Mouse (Mus musculus) kidney, embryonic 14.5 days (tissue): ENCODE data around the gene Meiob. TPM values are rescaled to one million over a fixed set of nuclear protein-coding genes. Genes with fewer than 3 reads are reported as not detected.

Experiments used
- ATAC-seq: fragments of 200-750 bp; cut with Nextera tagmentation; 2 replicates; pipeline ENCODE4 v1.8.0; 2017; ENCODE audit warnings: moderate number of reproducible peaks, mild to moderate bottlenecking, moderate TSS enrichment, moderate library complexity; ENCODE audit not compliant: low FRiP score, low TSS enrichment
- H3K27ac ChIP-seq: fragments of 300-500 bp; sonication (generic); 2 replicates; pipeline ENCODE4 v1.5.1; 2014; ENCODE audit warnings: low read depth, mild to moderate bottlenecking, low read length, moderate library complexity, mixed read lengths
- H3K27me3 ChIP-seq: fragments of 300-500 bp; sonication (generic); 2 replicates; pipeline ENCODE4 v1.6.1; 2014; ENCODE audit warnings: mild to moderate bottlenecking, low read length; ENCODE audit not compliant: control insufficient read depth, insufficient read depth
- H3K36me3 ChIP-seq: fragments of 300-500 bp; sonication (generic); 2 replicates; pipeline ENCODE4 v1.6.1; 2014; ENCODE audit warnings: low read length, mixed read lengths; ENCODE audit not compliant: control insufficient read depth, insufficient read depth
- H3K4me1 ChIP-seq: fragments of 300-500 bp; sonication (generic); 2 replicates; pipeline ENCODE4 v1.6.1; 2014; ENCODE audit warnings: low read length, mixed read lengths; ENCODE audit not compliant: control insufficient read depth, insufficient read depth
- H3K4me2 ChIP-seq: fragments of 300-500 bp; sonication (generic); replicated peaks from 2 replicates; pipeline ENCODE4 v1.6.1; 2014; ENCODE audit warnings: low read depth, mild to moderate bottlenecking, low read length
- H3K4me3 ChIP-seq: fragments of 300-500 bp; sonication (generic); 2 replicates; pipeline ENCODE4 v1.5.1; 2014; ENCODE audit warnings: mild to moderate bottlenecking, low read length
- H3K9ac ChIP-seq: fragments of 300-500 bp; sonication (generic); 2 replicates; pipeline ENCODE4 v1.6.1; 2014; ENCODE audit warnings: low read depth, mild to moderate bottlenecking, low read length, moderate library complexity
- H3K9me3 ChIP-seq: fragments of 300-500 bp; sonication (generic); 2 replicates; pipeline ENCODE4 v1.6.1; 2016; ENCODE audit warnings: low read length; ENCODE audit not compliant: control insufficient read depth
- WGBS: fragments of 180-500 bp; shearing (Covaris S2); extraction: QIAGEN DNeasy Blood & Tissue Kit; methylation state at CpG from one replicate; pipeline ENCODE4 v1.1.7; 2014; 5-methylcytosine and 5-hydroxymethylcytosine counted together
- polyA plus RNA-seq: library from polyadenylated mRNA; unstranded; fragments of >200 nt; fragmentation: Nextera tagmentation; extraction: Ambion mirVana; gene quantifications from 2 replicates; pipeline ENCODE4 v1.2.1, GENCODE M21; 2014

Meiob gene
- polyA plus RNA-seq, 1 experiment from 2014 or later, result not detected

GRCm38 (mm10) chr17:24886134-24886931 lies 82.2 kb downstream of the Meiob start, which contains the start of the genes Nubp2 and Spsb3:
TSS of gene Nubp2 (minus strand) at chr17:24886349.
TSS of gene Spsb3 (plus strand) at chr17:24886643.
- Histone ChIP-seq H3K4me1 (peaks cover 18% of the 10 kb centered on the region), H3K9ac (peak within 1 kb of the TSS; percentile 87), H3K4me2 (peak within 1 kb of the TSS; percentile 92), H3K9me3 (no peaks in the 10 kb centered on the region), H3K27me3 (no peaks in the 10 kb centered on the region), H3K4me3 (peak within 1 kb of the TSS; percentile 74), H3K36me3 (peaks cover 36% of the 10 kb centered on the region), H3K27ac (peak within 1 kb of the TSS; percentile 56)
- WGBS, result under 1% methylated on average over 69 of the region's 69 CpGs
- peak; percentile 96 for ATAC-seq

- no peak for ATAC-seq
- Histone ChIP-seq H3K4me3 (peak overlapping the region; percentile 74), H3K27me3 (no peaks in the 10 kb centered on the region), H3K9me3 (no peaks in the 10 kb centered on the region), H3K36me3 (peaks cover 42% of the 10 kb centered on the region), H3K27ac (peak overlapping the region; percentile 56), H3K9ac (peak overlapping the region; percentile 87), H3K4me1 (peaks cover 18% of the 10 kb centered on the region), H3K4me2 (peak overlapping the region; percentile 92)
- WGBS, result 2% methylated on average over 18 of the region's 18 CpGs
These were observed 82.8 kb downstream of the Meiob start for GRCm38 (mm10) chr17:24886932-24887271.

- Histone ChIP-seq H3K4me3 (peak overlapping the region; percentile 74), H3K9ac (peak overlapping the region; percentile 87), H3K27ac (no peak overlapping the region), H3K4me2 (peak overlapping the region; percentile 92), H3K4me1 (peaks cover 18% of the 10 kb centered on the region), H3K36me3 (peaks cover 47% of the 10 kb centered on the region), H3K27me3 (no peaks in the 10 kb centered on the region), H3K9me3 (no peaks in the 10 kb centered on the region)
- ATAC-seq, result no peak
- WGBS, result 62% methylated on average over 18 of the region's 18 CpGs
These were observed 83.4 kb downstream of the Meiob start for GRCm38 (mm10) chr17:24887291-24888080.

GRCm38 (mm10) chr17:24888862-24889261 lies 84.8 kb downstream of the Meiob start:
- H3K9me3 ChIP-seq, result no peaks in the 10 kb centered on the region
- H3K27me3 ChIP-seq, result no peaks in the 10 kb centered on the region
- ATAC-seq, result no peak
- H3K9ac ChIP-seq, result no peak overlapping the region
- H3K4me2 ChIP-seq, result no peak overlapping the region
- no peak overlapping the region for H3K4me3 ChIP-seq
- WGBS, result 96% methylated on average over 3 of the region's 3 CpGs
- H3K27ac ChIP-seq, result no peak overlapping the region
- H3K4me1 ChIP-seq, result peaks cover 21% of the 10 kb centered on the region
- peaks cover 44% of the 10 kb centered on the region for H3K36me3 ChIP-seq

Other genes with a start within 250 kb of the Meiob start
- gene Tsc2, start 171.7 kb upstream of the Meiob start, polyA plus RNA-seq, result 48.3 and 55.4 TPM in 2 replicates
- gene Nthl1, start 171.6 kb upstream of the Meiob start, polyA plus RNA-seq, result 14.2 and 17.0 TPM in 2 replicates
- 86.1 and 95.5 TPM in 2 replicates for gene Slc9a3r2, start 154.0 kb upstream of the Meiob start, polyA plus RNA-seq
- gene Npw, start 145.8 kb upstream of the Meiob start, polyA plus RNA-seq, result 0.66 TPM in 1 of 2 replicates, not detected in the other
- 25.3 and 34.4 TPM in 2 replicates for gene Zfp598, start 134.6 kb upstream of the Meiob start, polyA plus RNA-seq
- 1.0 and 1.2 TPM in 2 replicates for gene Syngr3, start 114.3 kb upstream of the Meiob start, polyA plus RNA-seq
- 48.1 and 54.4 TPM in 2 replicates for gene Gfer, start 108.1 kb upstream of the Meiob start, polyA plus RNA-seq
- gene Noxo1, start 108.1 kb upstream of the Meiob start, polyA plus RNA-seq, result 3.1 and 3.5 TPM in 2 replicates
- 64.8 and 105 TPM in 2 replicates for gene Tbl3, start 96.6 kb upstream of the Meiob start, polyA plus RNA-seq
- gene Rnf151, start 86.2 kb upstream of the Meiob start, polyA plus RNA-seq, result 0.62 TPM in 1 of 2 replicates, not detected in the other
- gene Rps2, start 86.2 kb upstream of the Meiob start, polyA plus RNA-seq, result 1,741 and 1,827 TPM in 2 replicates
- gene Ndufb10, start 79.8 kb upstream of the Meiob start, polyA plus RNA-seq, result 225 and 229 TPM in 2 replicates
- not detected in 2 replicates for gene Rpl3l, start 76.5 kb upstream of the Meiob start, polyA plus RNA-seq
- 35.2 and 39.0 TPM in 2 replicates for gene Msrb1, start 67.6 kb upstream of the Meiob start, polyA plus RNA-seq
- gene Hs3st6, start 51.3 kb upstream of the Meiob start, polyA plus RNA-seq, result 32.7 and 35.9 TPM in 2 replicates
- 46.6 and 55.4 TPM in 2 replicates for gene Hagh, start 35.9 kb downstream of the Meiob start, polyA plus RNA-seq
- 30.4 and 34.1 TPM in 2 replicates for gene Fahd1, start 46.1 kb downstream of the Meiob start, polyA plus RNA-seq
- 0.49 and 1.0 TPM in 2 replicates for gene Igfals, start 61.7 kb downstream of the Meiob start, polyA plus RNA-seq
- 57.1 and 61.8 TPM in 2 replicates for gene Nubp2, start 82.1 kb downstream of the Meiob start, polyA plus RNA-seq
- 32.1 and 36.8 TPM in 2 replicates for gene Spsb3, start 82.4 kb downstream of the Meiob start, polyA plus RNA-seq
- 18.2 and 25.2 TPM in 2 replicates for gene Eme2, start 90.8 kb downstream of the Meiob start, polyA plus RNA-seq
- 102 and 111 TPM in 2 replicates for gene Mrps34, start 90.8 kb downstream of the Meiob start, polyA plus RNA-seq
- gene Nme3, start 92.2 kb downstream of the Meiob start, polyA plus RNA-seq, result 84.6 and 99.5 TPM in 2 replicates
- gene Mapk8ip3, start 132.7 kb downstream of the Meiob start, polyA plus RNA-seq, result 23.9 and 31.8 TPM in 2 replicates
- gene Jpt2, start 156.4 kb downstream of the Meiob start, polyA plus RNA-seq, result 131 and 155 TPM in 2 replicates
- 8.5 and 11.6 TPM in 2 replicates for gene Cramp1l, start 211.5 kb downstream of the Meiob start, polyA plus RNA-seq
- gene Ift140, start 211.8 kb downstream of the Meiob start, polyA plus RNA-seq, result 15.5 and 23.6 TPM in 2 replicates